Mouse (Mus musculus) CH12.LX (cell line): ENCODE data around the gene Nfe2l2. TPM values are rescaled to one million over a fixed set of nuclear protein-coding genes. Genes with fewer than 3 reads are reported as not detected.

Experiments used
- DNase-seq: peaks from one replicate; pipeline ENCODE4 v3.0.0-alpha.2; 2013; ENCODE audit errors: extremely low read depth
- H3K27ac ChIP-seq: 2 replicates; pipeline ENCODE4 v1.5.1; 2012; ENCODE audit warnings: low read depth, mild to moderate bottlenecking, control low read depth, moderate library complexity; ENCODE audit not compliant: insufficient read depth
- H3K27me3 ChIP-seq: replicated peaks from 2 replicates; pipeline ENCODE3; 2012; ENCODE audit warnings: inconsistent platforms
- H3K36me3 ChIP-seq, 2 experiments: replicated peaks in 1 of 2; 2 replicates each; pipeline versions ENCODE3 to v1.6.1; 2012; ENCODE audit warnings: inconsistent platforms in 1 of 2, low read length in 1 of 2, mild to moderate bottlenecking in 1 of 2, mixed read lengths in 1 of 2, moderate library complexity in 1 of 2; ENCODE audit not compliant: control insufficient read depth in 1 of 2, insufficient read depth in 1 of 2
- H3K4me1 ChIP-seq, 2 experiments: 2 replicates each; pipeline ENCODE4 v1.6.1; 2012; ENCODE audit warnings: inconsistent platforms in 1 of 2, moderate library complexity in 1 of 2; ENCODE audit not compliant: insufficient read depth in 2 of 2, control insufficient read depth in 1 of 2
- H3K4me2 ChIP-seq: 2 replicates; pipeline ENCODE4 v1.6.1; 2012; ENCODE audit warnings: low read depth, mild to moderate bottlenecking, control low read depth; ENCODE audit not compliant: poor library complexity, insufficient read depth, severe bottlenecking
- H3K4me3 ChIP-seq, 3 experiments: fragments of 150-350 bp in 1 of 3; sonication (generic) in 1 of 3; replicated peaks in 1 of 3; 2 replicates each; pipeline versions ENCODE3 to v1.5.1; 2011 to 2012; ENCODE audit warnings: low read depth in 2 of 3, low read length in 2 of 3, mild to moderate bottlenecking in 2 of 3, moderate library complexity in 2 of 3, control low read depth in 1 of 3, improper control_type of control experiment in 1 of 3, inconsistent platforms in 1 of 3, mixed read lengths in 1 of 3; ENCODE audit not compliant: poor library complexity in 1 of 3
- H3K79me2 ChIP-seq: replicated peaks from 2 replicates; pipeline ENCODE4 v1.6.1; 2012; ENCODE audit warnings: mild to moderate bottlenecking, moderate library complexity; ENCODE audit not compliant: control insufficient read depth, poor library complexity, insufficient read depth, severe bottlenecking; ENCODE audit errors: extremely low read depth
- H3K9ac ChIP-seq: 2 replicates; pipeline ENCODE4 v1.6.1; 2012; ENCODE audit warnings: low read depth, mild to moderate bottlenecking, control low read depth, moderate library complexity; ENCODE audit not compliant: insufficient read depth
- H3K9me3 ChIP-seq: replicated peaks from 2 replicates; pipeline ENCODE3; 2012; ENCODE audit warnings: low read length, inconsistent platforms, mixed read lengths
- BHLHE40 ChIP-seq: IDR thresholded peaks from 2 replicates; pipeline ENCODE4 v1.6.1; 2011; ENCODE audit warnings: mild to moderate bottlenecking, low read depth, low read length, improper control_type of control experiment
- CHD1 ChIP-seq: IDR thresholded peaks from 2 replicates; pipeline ENCODE4 v1.6.1; 2012; ENCODE audit warnings: low read depth, low read length, improper control_type of control experiment, inconsistent platforms
- CTCF ChIP-seq, 2 experiments: IDR thresholded peaks in 1 of 2; conservative IDR thresholded peaks in 1 of 2; 2 replicates each; pipeline ENCODE4 v1.5.1; 2011 to 2012; ENCODE audit warnings: low read depth in 2 of 2, low read length in 2 of 2, improper control_type of control experiment in 1 of 2, inconsistent platforms in 1 of 2, mild to moderate bottlenecking in 1 of 2, moderate library complexity in 1 of 2
- ELF1 ChIP-seq: IDR thresholded peaks from 2 replicates; pipeline ENCODE4 v1.6.1; 2014; ENCODE audit warnings: low read depth, mild to moderate bottlenecking, inconsistent platforms, low read length, improper control_type of control experiment
- EP300 ChIP-seq: IDR thresholded peaks from 2 replicates; pipeline ENCODE4 v1.6.1; 2011; ENCODE audit warnings: low read length, improper control_type of control experiment
- ETS1 ChIP-seq: conservative IDR thresholded peaks from 2 replicates; pipeline ENCODE4 v1.6.1; 2012; ENCODE audit warnings: low read depth, mild to moderate bottlenecking, inconsistent platforms, low read length, improper control_type of control experiment, moderate library complexity
- JUN ChIP-seq: IDR thresholded peaks from 2 replicates; pipeline ENCODE4 v1.6.1; 2011; ENCODE audit warnings: low read depth, mild to moderate bottlenecking, low read length, improper control_type of control experiment, moderate library complexity; ENCODE audit not compliant: insufficient read depth
- KAT2A ChIP-seq: IDR thresholded peaks from 2 replicates; pipeline ENCODE4 v1.6.1; 2012; ENCODE audit warnings: low read length, improper control_type of control experiment, inconsistent platforms; ENCODE audit not compliant: insufficient replicate concordance
- MAX ChIP-seq: IDR thresholded peaks from 2 replicates; pipeline ENCODE4 v1.6.1; 2011; ENCODE audit warnings: low read length, improper control_type of control experiment
- MAZ ChIP-seq: IDR thresholded peaks from 2 replicates; pipeline ENCODE4 v1.6.1; 2012; ENCODE audit warnings: low read depth, mild to moderate bottlenecking, inconsistent platforms, low read length, improper control_type of control experiment, moderate library complexity
- MEF2A ChIP-seq: IDR thresholded peaks from 2 replicates; pipeline ENCODE4 v1.6.1; 2014; ENCODE audit warnings: low read depth, mild to moderate bottlenecking, inconsistent platforms, low read length, improper control_type of control experiment, borderline replicate concordance
- MXI1 ChIP-seq: IDR thresholded peaks from 2 replicates; pipeline ENCODE4 v1.6.1; 2011; ENCODE audit warnings: mild to moderate bottlenecking, low read depth, low read length, improper control_type of control experiment
- MYC ChIP-seq: IDR thresholded peaks from 2 replicates; pipeline ENCODE4 v1.6.1; 2011; ENCODE audit warnings: low read depth, mild to moderate bottlenecking, improper control_type of control experiment, low read length
- NELFE ChIP-seq: IDR thresholded peaks from 2 replicates; pipeline ENCODE4 v1.6.1; 2011; ENCODE audit warnings: low read depth, low read length, improper control_type of control experiment
- NRF1 ChIP-seq: IDR thresholded peaks from 2 replicates; pipeline ENCODE4 v1.6.1; 2014; ENCODE audit warnings: low read depth, mild to moderate bottlenecking, inconsistent platforms, low read length, improper control_type of control experiment, moderate library complexity
- POLR2A ChIP-seq: IDR thresholded peaks from 2 replicates; pipeline ENCODE4 v1.6.1; 2011; ENCODE audit warnings: low read depth, mild to moderate bottlenecking, improper control_type of control experiment, low read length
- POLR2AphosphoS2 ChIP-seq: IDR thresholded peaks from 2 replicates; pipeline ENCODE4 v1.6.1; 2011; ENCODE audit warnings: low read depth, low read length, improper control_type of control experiment
- RCOR1 ChIP-seq: conservative IDR thresholded peaks from 2 replicates; pipeline ENCODE4 v1.6.1; 2012; ENCODE audit warnings: low read depth, mild to moderate bottlenecking, inconsistent platforms, low read length, improper control_type of control experiment
- SIN3A ChIP-seq: IDR thresholded peaks from 2 replicates; pipeline ENCODE4 v1.6.1; 2012; ENCODE audit warnings: low read length, improper control_type of control experiment, inconsistent platforms
- SMC3 ChIP-seq: IDR thresholded peaks from 2 replicates; pipeline ENCODE4 v1.6.1; 2011; ENCODE audit warnings: low read depth, low read length, improper control_type of control experiment
- UBTF ChIP-seq: IDR thresholded peaks from 2 replicates; pipeline ENCODE4 v1.6.1; 2012; ENCODE audit warnings: low read depth, mild to moderate bottlenecking, inconsistent platforms, low read length, improper control_type of control experiment, moderate library complexity
- USF1 ChIP-seq: IDR thresholded peaks from 2 replicates; pipeline ENCODE4 v1.6.1; 2014; ENCODE audit warnings: low read depth, mild to moderate bottlenecking, inconsistent platforms, low read length, improper control_type of control experiment
- ZC3H11A ChIP-seq: IDR thresholded peaks from 2 replicates; pipeline ENCODE4 v1.6.1; 2012; ENCODE audit warnings: low read depth, mild to moderate bottlenecking, inconsistent platforms, low read length, improper control_type of control experiment
- ZKSCAN1 ChIP-seq: IDR thresholded peaks from 2 replicates; pipeline ENCODE4 v1.6.1; 2012; ENCODE audit warnings: low read depth, inconsistent platforms, low read length, improper control_type of control experiment, borderline replicate concordance
- ZMIZ1 ChIP-seq: IDR thresholded peaks from 2 replicates; pipeline ENCODE4 v1.6.1; 2012; ENCODE audit warnings: low read depth, mild to moderate bottlenecking, inconsistent platforms, low read length, improper control_type of control experiment
- dilution Hi-C: fragments of 300-500 bp; cut with MboI; formaldehyde crosslinking; loops from 2 replicates; pipeline ENCODE4 v1.14.3; 2020; ENCODE audit warnings: low sequenced_read_pairs; ENCODE audit not compliant: extremely low pct_unique_long_range_greater_than_20kb, extremely low pct_ligation_motif_present
- in situ Hi-C: fragments of 300-500 bp; cut with MboI; formaldehyde crosslinking; loops from 3 replicates; pipeline ENCODE4 v1.14.3; 2019; ENCODE audit warnings: low sequenced_read_pairs, low pct_ligation_motif_present, low pct_unique_long_range_greater_than_20kb, mixed read lengths
- polyA plus RNA-seq: library from polyadenylated mRNA; unstranded; fragments of >175 nt; gene quantifications from 2 replicates; pipeline ENCODE4 v1.2.1, GENCODE M21; 2012; ENCODE audit warnings: low read depth; ENCODE audit not compliant: insufficient read length
- total RNA-seq, 2 experiments: library from RNA; depleted of rRNA; stranded (reverse); fragments of 300-350 nt in 1 of 2; fragments of >200 nt in 1 of 2; gene quantifications; 2 replicates each; pipeline ENCODE4 v1.2.3; 2012 to 2014

Nfe2l2 gene
- total and polyA plus RNA-seq, 3 experiments: 11.6 to 32.6 (median 21.7) TPM

DNA sequence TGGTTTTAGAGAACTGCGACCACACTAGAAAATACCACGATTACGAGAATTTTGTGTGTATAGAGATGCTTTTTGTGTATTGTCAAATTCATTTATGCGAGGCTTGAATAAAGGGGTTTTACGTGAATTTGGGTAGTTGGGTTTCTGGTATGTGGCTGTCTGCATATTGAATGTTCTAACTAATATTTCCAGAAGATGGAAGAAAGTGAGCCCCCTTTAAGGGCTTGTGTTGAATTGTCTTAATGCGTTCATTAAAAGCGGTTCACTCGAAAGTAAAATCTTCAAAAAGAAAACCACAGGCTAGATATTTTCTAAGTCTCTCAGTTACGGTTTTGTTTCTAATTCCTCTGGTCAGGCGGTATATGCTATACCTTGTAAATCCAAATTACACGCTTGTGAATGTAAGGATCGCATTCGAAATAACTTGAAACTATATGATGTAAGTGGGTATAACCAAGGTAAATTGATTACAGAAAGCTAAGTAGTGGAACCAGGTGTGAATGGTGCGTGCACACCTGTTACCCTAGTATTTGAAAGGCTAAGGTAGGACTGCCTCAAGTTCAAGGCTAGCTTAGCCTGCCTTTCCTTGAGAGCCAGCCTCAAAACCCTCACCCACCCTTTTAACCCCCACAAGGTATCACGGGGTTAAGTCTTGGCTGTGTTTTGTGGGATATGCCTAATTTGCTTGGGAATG, 44.0 kb downstream of the Nfe2l2 start (continued):
- peak; percentile 25; the same call in 1 of the 2 replicates for TF ChIP-seq SIN3A
- TF ChIP-seq JUN: no peak
- peak; percentile 93 for TF ChIP-seq CHD1
- TF ChIP-seq POLR2A: no peak; the same call in none of the 2 replicates
- TF ChIP-seq MAX: no peak

DNA sequence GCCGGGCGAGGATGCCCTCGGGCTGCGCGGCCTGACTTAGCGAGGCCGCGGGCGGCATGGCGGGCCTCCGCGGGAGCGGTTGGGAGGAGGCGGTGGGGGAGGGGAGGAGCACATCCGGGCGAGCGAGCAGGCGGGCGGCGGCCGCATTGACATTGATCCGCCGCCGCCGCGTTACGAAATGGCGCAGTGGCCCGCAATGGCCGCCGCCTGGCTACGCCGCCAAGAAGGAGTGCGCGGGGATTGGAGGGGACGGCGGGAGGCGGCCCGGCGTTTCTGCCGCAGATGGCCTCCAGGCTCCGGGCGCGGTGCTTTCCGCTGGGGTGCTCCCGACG, 44.8 kb downstream of the Nfe2l2 start:
- Histone ChIP-seq H3K9me3 (no peaks in the 10 kb centered on the region), H3K27me3 (no peaks in the 10 kb centered on the region), H3K4me3 (peak overlapping the region; percentile 87 to 91 (median 90)), H3K36me3 (peaks cover 17 to 36% of the 10 kb centered on the region in 2 experiments), H3K4me1 (peaks cover 5 to 36% of the 10 kb centered on the region in 2 experiments; a peak in 3 of 4 replicates), H3K27ac (peak overlapping the region; percentile 85), H3K79me2 (peaks cover 49% of the 10 kb centered on the region), H3K4me2 (no peak overlapping the region), H3K9ac (peak overlapping the region; percentile 98)
- dilution Hi-C loops (no loop called here), in situ Hi-C loops (no loop called here)
- peak; percentile 60 for DNase-seq
- TF ChIP-seq SMC3 (no peak), MXI1 (peak; percentile 20; the same call in 1 of the 2 replicates), NRF1 (peak; percentile 44)

DNA sequence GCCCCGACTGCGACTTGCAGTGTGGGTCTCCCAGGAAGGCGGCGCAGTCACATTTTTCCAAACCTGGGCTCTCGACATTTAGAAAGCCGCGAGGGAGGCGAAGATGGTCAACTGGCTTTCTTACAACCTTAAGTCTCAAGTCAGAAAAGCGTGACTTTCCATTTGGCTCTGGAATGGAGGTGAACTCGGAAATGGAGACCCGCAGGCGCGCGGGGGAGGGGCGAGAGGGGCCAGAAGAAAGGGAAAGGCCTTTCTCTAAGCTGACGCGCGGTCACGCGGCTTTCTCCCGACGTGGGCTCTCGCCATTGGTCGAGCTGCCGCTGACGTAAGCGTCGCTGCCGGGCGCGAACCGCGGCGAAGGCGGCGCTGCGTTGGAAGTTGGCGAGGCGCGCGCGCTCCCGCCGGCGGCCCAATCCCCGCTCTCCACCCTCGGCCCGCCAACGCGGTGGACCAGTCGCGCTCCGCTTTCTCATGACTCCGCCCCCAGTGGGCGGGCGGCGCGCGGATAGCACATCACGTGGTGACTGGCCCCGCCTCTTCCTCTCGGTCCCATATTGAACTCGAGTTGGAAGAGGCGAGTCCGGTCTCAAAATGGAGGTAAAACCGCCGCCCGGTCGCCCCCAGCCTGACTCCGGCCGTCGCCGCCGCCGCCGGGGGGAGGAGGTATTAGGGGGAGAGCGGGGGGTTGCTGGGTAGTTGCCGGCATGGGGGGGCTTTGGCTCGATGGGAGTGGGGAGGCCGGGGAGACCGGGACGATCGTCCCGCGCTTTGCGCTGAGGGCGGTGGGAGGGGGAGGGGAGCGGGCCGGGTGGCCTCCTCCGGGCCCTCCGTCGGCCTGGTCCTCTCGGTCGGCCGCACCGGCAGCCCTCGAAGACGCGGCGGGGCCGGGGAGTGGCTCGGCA, 45.5 kb downstream of the Nfe2l2 start, which contains the start of gene Hnrnpa3:
Hnrnpa3 (plus strand) TSS at position 535 of the 902 bp plus-strand sequence.
- Histone ChIP-seq H3K36me3 (peaks cover 13 to 30% of the 10 kb centered on the region in 2 experiments), H3K27me3 (no peaks in the 10 kb centered on the region), H3K4me3 (peak within 1 kb of the TSS; percentile 87 to 91 (median 90)), H3K79me2 (peaks cover 46% of the 10 kb centered on the region), H3K4me1 (peaks cover 5 to 36% of the 10 kb centered on the region in 2 experiments; a peak in 3 of 4 replicates), H3K9me3 (no peaks in the 10 kb centered on the region), H3K27ac (peak within 1 kb of the TSS; percentile 85), H3K4me2 (peak within 1 kb of the TSS; percentile 62), H3K9ac (peak within 1 kb of the TSS; percentile 98)
- in situ Hi-C loops (no loop called here), dilution Hi-C loops (no loop called here)
- peak; percentile 96 for DNase-seq
- TF ChIP-seq UBTF: no peak
- TF ChIP-seq MEF2A: peak; percentile 61
- TF ChIP-seq RCOR1: no peak
- peak; percentile 40 for TF ChIP-seq ETS1
- TF ChIP-seq USF1: peak; percentile 82
- peak; percentile 59; the same call in 1 of the 2 replicates for TF ChIP-seq KAT2A
- TF ChIP-seq NRF1: peak; percentile 57; the same call in 1 of the 2 replicates
- 0 out of 4 replicates have a peak, but pooled peaks of 1 of the 2 experiments have one; percentile 6 for TF ChIP-seq CTCF (conservative IDR thresholded peaks at IDR 0.05 in 1 of 2, IDR thresholded peaks at IDR 0.05 in 1 of 2; ENCODE audit: low read depth in 2 of 2, low read length in 2 of 2)
- TF ChIP-seq MAZ: peak; percentile 83
- peak; percentile 58 for TF ChIP-seq SIN3A
- TF ChIP-seq POLR2A: peak; percentile 76
- peak; percentile 76 for TF ChIP-seq NELFE
- no peak for TF ChIP-seq ZKSCAN1
- TF ChIP-seq ZC3H11A: no peak
- TF ChIP-seq MYC: peak; percentile 65; the same call in 1 of the 2 replicates
- TF ChIP-seq EP300: no peak
- TF ChIP-seq ZMIZ1: peak; percentile 81
- TF ChIP-seq BHLHE40: peak; percentile 83
- TF ChIP-seq ELF1: peak; percentile 60
- TF ChIP-seq CHD1: no peak; the same call in 1 of the 2 replicates
- TF ChIP-seq MXI1: peak; percentile 51
- peak; percentile 71; the same call in 1 of the 2 replicates for TF ChIP-seq MAX
- TF ChIP-seq POLR2AphosphoS2: peak; percentile 49
